Mouse (Mus musculus) midbrain, embryonic 12.5 days (tissue): ENCODE measurements around the gene Actr10. TPM values are rescaled to one million over a fixed set of nuclear protein-coding genes. Genes with fewer than 3 reads are reported as not detected.

Experiments
- ATAC-seq: fragments of 200-750 bp; cut with Nextera tagmentation; 2 replicates; pipeline ENCODE4 v1.8.0; 2017; ENCODE audit warnings: low read depth, moderate TSS enrichment, moderate library complexity; ENCODE audit not compliant: low FRiP score
- H3K27ac ChIP-seq: fragments of 300-500 bp; sonication (generic); replicated peaks from 2 replicates; pipeline ENCODE4 v1.5.1; 2016; ENCODE audit warnings: mild to moderate bottlenecking
- H3K27me3 ChIP-seq: fragments of 300-500 bp; sonication (generic); 2 replicates; pipeline ENCODE4 v1.6.1; 2016; ENCODE audit warnings: mild to moderate bottlenecking
- H3K36me3 ChIP-seq: fragments of 300-500 bp; sonication (generic); 2 replicates; pipeline ENCODE4 v1.6.1; 2016
- H3K4me1 ChIP-seq: fragments of 300-500 bp; sonication (generic); 2 replicates; pipeline ENCODE4 v1.6.1; 2016
- H3K4me2 ChIP-seq: fragments of 300-500 bp; sonication (generic); replicated peaks from 2 replicates; pipeline ENCODE4 v1.6.1; 2016; ENCODE audit warnings: mild to moderate bottlenecking, moderate library complexity
- H3K4me3 ChIP-seq: fragments of 300-500 bp; sonication (generic); 2 replicates; pipeline ENCODE4 v1.5.1; 2016; ENCODE audit warnings: mild to moderate bottlenecking
- H3K9ac ChIP-seq: fragments of 300-500 bp; sonication (generic); replicated peaks from 2 replicates; pipeline ENCODE4 v1.6.1; 2016; ENCODE audit warnings: mild to moderate bottlenecking, moderate library complexity
- H3K9me3 ChIP-seq: fragments of 300-500 bp; sonication (generic); 2 replicates; pipeline ENCODE4 v1.6.1; 2016; ENCODE audit warnings: mild to moderate bottlenecking
- WGBS: fragments of 180-500 bp; shearing (Covaris S2); methylation state at CpG from one replicate; pipeline ENCODE4 v1.1.7; 2016; 5-methylcytosine and 5-hydroxymethylcytosine counted together
- polyA plus RNA-seq: library from polyadenylated mRNA; unstranded; fragments of >200 nt; fragmentation: Nextera tagmentation; extraction: Ambion mirVana; gene quantifications from 2 replicates; pipeline ENCODE4 v1.2.1, GENCODE M21; 2016

The Actr10 gene
- polyA plus RNA-seq, 1 experiment from 2014 or later, result 232 TPM

DNA sequence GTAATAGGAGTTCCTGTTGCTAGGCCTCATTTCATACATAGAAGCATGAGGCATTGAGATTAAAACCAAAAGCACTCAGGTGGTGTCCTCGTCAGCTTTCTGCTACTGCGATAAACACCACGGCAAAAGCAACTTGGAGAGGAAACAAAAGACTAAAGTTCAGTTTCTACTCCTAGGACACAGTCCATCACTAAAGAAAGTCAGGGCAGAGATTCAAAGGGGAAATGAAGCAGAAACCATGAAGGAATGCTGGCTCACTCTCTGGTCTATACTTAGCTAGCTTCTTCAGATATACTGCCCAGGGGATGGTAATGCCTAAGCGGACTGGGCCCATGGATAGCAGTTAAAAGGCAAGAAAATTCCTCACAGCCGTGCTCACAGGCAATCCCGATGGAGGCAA is 63.8 kb downstream of the Actr10 start:
- Histone ChIP-seq H3K9ac (no peak overlapping the region), H3K4me3 (no peak overlapping the region), H3K4me2 (no peak overlapping the region), H3K9me3 (no peaks in the 10 kb centered on the region), H3K4me1 (no peaks in the 10 kb centered on the region), H3K36me3 (peaks cover 47% of the 10 kb centered on the region), H3K27me3 (no peaks in the 10 kb centered on the region), H3K27ac (no peak overlapping the region)
- WGBS, result 82% methylated on average over 6 of the region's 6 CpGs
- ATAC-seq, result no peak

DNA sequence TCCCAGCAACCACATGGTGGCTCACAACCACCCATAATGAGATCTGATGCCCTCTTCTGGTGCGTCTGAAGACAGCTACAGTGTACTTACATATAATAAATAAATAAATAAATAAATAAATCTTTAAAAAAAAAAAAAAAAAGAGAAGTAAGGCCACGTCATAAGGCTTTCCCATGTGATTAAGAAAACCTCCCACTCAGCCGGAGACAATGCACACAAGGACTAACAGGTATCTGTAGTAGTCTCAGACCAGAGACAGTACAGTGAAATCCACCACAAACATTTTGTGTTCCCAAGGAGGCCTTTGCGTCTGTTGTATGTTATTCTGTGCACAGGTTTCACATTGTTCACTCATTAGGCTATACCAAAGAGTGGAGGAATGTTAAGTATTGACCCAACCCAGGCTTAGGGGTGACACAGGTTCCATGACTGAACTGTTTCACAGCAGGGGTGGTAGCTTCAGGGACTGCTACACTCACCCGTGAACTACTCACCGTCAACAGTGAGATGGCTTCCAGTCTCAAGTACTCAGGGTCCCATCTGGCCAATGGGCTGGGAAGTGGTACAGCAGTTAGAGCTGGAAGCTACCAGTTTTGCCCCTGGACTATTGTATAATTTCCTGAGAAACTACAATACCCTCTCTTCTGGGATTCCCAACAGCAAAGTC is 66.2 kb downstream of the Actr10 start:
- Histone ChIP-seq H3K4me3 (no peak overlapping the region), H3K4me2 (no peak overlapping the region), H3K36me3 (peaks cover 56% of the 10 kb centered on the region), H3K27ac (no peak overlapping the region), H3K27me3 (no peaks in the 10 kb centered on the region), H3K9me3 (no peaks in the 10 kb centered on the region), H3K4me1 (no peaks in the 10 kb centered on the region), H3K9ac (no peak overlapping the region)
- no peak for ATAC-seq
- WGBS, result 91% methylated on average over 5 of the region's 6 CpGs

DNA sequence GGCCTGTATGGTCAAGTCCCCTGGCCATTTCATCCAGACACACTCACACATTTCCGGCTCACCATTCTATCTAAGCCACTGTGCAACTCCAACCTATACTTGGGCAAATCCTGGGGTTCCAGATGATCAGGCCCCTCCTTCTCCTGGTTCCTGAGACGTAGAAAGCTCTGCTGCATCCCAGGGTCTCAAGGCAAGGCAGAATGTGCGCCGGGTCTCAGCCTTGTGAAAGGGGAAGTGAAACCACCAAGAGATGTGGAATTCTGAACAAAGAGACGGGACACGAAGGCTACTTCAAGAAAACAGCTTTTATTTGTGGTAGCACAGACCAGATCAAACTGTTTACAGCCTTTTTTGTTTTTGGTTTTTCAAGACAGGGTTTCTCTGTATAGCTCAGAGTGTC is 68.5 kb downstream of the Actr10 start:
- Histone ChIP-seq H3K36me3 (peaks cover 56% of the 10 kb centered on the region), H3K9ac (no peak overlapping the region), H3K27ac (no peak overlapping the region), H3K4me1 (no peaks in the 10 kb centered on the region), H3K27me3 (no peaks in the 10 kb centered on the region), H3K4me3 (no peak overlapping the region), H3K9me3 (no peaks in the 10 kb centered on the region), H3K4me2 (no peak overlapping the region)
- no peak for ATAC-seq
- 94% methylated on average over 6 of the region's 6 CpGs for WGBS

DNA sequence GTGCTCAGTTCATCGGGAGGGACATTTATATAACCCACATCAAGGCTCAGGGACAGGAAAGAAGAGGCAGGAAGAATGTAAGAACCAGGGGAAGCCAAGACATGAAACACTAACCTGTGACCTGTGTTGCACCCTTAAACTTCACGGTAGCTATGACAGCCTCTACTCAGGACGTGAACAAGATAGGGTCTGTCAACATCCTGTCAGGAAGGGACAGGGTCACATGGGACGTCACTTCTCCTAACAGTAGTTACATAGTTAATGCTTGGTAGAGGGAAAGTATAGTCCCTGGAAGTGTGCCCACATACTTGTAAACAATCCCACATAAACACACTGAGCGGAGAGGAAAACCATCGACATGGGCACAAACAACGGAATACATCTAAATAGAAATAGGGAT is 69.2 kb downstream of the Actr10 start:
- H3K36me3 ChIP-seq, result peaks cover 56% of the 10 kb centered on the region
- H3K27me3 ChIP-seq, result no peaks in the 10 kb centered on the region
- ATAC-seq, result no peak
- H3K4me1 ChIP-seq, result 0 out of 2 replicates have a peak, but pooled peaks cover 1% of the 10 kb centered on the region
- no peak overlapping the region for H3K27ac ChIP-seq
- no peak overlapping the region for H3K9ac ChIP-seq
- no peaks in the 10 kb centered on the region for H3K9me3 ChIP-seq
- no peak overlapping the region for H3K4me3 ChIP-seq
- WGBS, result 89% methylated on average over 7 of the region's 7 CpGs
- H3K4me2 ChIP-seq, result no peak overlapping the region

DNA sequence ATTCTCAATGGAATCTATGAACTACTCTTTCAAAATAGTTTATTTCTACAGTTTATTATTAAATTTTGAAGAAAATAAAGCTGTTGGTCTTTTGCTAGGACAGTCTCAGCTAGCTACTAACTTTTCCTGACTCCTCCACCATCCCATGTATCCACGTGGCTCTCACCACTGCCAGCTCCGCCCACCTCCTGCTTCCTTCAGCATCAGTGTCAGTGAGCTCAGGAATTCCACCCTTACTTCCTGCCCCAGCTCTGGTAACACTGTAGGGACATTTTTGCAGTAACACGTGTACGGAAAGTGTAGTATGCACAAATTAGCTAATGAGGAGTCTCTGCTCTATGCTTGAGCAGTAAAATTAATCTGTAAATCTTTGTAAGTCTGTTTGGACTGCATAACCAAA is 72.1 kb downstream of the Actr10 start:
- Histone ChIP-seq H3K27me3 (no peaks in the 10 kb centered on the region), H3K9me3 (no peaks in the 10 kb centered on the region), H3K36me3 (peaks cover 53% of the 10 kb centered on the region), H3K4me1 (peaks cover 19% of the 10 kb centered on the region), H3K4me2 (no peak overlapping the region), H3K4me3 (no peak overlapping the region), H3K27ac (no peak overlapping the region), H3K9ac (no peak overlapping the region)
- 79% methylated on average over 4 of the region's 4 CpGs for WGBS
- ATAC-seq, result no peak

Other genes with a start within 250 kb of the Actr10 start
- 15.6 and 19.4 TPM in 2 replicates for gene Frmd6, start 112.3 kb upstream of the Actr10 start, polyA plus RNA-seq
- 533 and 555 TPM in 2 replicates for gene Psma3, start 36.8 kb downstream of the Actr10 start, polyA plus RNA-seq
- gene Arid4a, start 78.1 kb downstream of the Actr10 start, polyA plus RNA-seq, result 35.8 and 37.1 TPM in 2 replicates
- not detected in 2 replicates for gene Tomm20l, start 173.6 kb downstream of the Actr10 start, polyA plus RNA-seq
- 66.0 and 74.5 TPM in 2 replicates for gene Timm9, start 198.8 kb downstream of the Actr10 start, polyA plus RNA-seq
- gene 2700049A03Rik, start 199.0 kb downstream of the Actr10 start, polyA plus RNA-seq, result 19.8 and 23.3 TPM in 2 replicates